Mouse (Mus musculus): ENCODE data around the gene Atp1a3. TPM values are rescaled to one million over a fixed set of nuclear protein-coding genes. Genes with fewer than 3 reads are reported as not detected.
"Not testable (repeated sequence)": the region's sequence is repeated elsewhere in the genome, so short reads cannot be mapped to it uniquely, and the experiment has no call there.

The Atp1a3 gene
- polyA plus RNA-seq (2015; fragmentation: Nextera tagmentation; extraction: Ambion mirVana), result 0.66 and 1.5 TPM in 2 replicates

GRCm38 (mm10) chr7:25005421-25006065 is at the start of gene Atp1a3:
Gene Atp1a3, minus strand, starts transcription at chr7:25005958.
- peaks cover 9% of the 10 kb centered on the region for H3K4me1 ChIP-seq (ENCODE audit: insufficient read depth, low read length)
- H3K27me3 ChIP-seq (ENCODE audit: insufficient read depth, low read length), result peaks cover 67% of the 10 kb centered on the region
- peak; percentile 29; the same call in 1 of the 2 replicates for ATAC-seq (ENCODE audit: low FRiP score, low TSS enrichment)
- H3K9me3 ChIP-seq (ENCODE audit: low read length), result no peaks in the 10 kb centered on the region
- WGBS, result under 1% methylated on average over 48 of the region's 54 CpGs
- no peak within 1 kb of the TSS for H3K9ac ChIP-seq (replicated peaks; ENCODE audit: low read length)
- H3K4me3 ChIP-seq (ENCODE audit: low read length), result peak within 1 kb of the TSS; percentile 38
- no peak within 1 kb of the TSS for H3K27ac ChIP-seq (ENCODE audit: low read length)
- peak within 1 kb of the TSS; percentile 56 for H3K4me2 ChIP-seq (replicated peaks; ENCODE audit: low read depth, low read length)
- H3K36me3 ChIP-seq (ENCODE audit: insufficient read depth, low read length), result no peaks in the 10 kb centered on the region

- no peak overlapping the region for H3K4me3 ChIP-seq (ENCODE audit: low read length)
- 85% methylated on average over 3 of the region's 3 CpGs for WGBS
- no peak for ATAC-seq (ENCODE audit: low FRiP score, low TSS enrichment)
- H3K4me2 ChIP-seq (replicated peaks; ENCODE audit: low read depth, low read length), result no peak overlapping the region
- no peaks in the 10 kb centered on the region for H3K4me1 ChIP-seq (ENCODE audit: insufficient read depth, low read length)
- H3K27ac ChIP-seq (ENCODE audit: low read length), result no peak overlapping the region
- H3K9me3 ChIP-seq (ENCODE audit: low read length), result no peaks in the 10 kb centered on the region
- peaks cover 37% of the 10 kb centered on the region for H3K36me3 ChIP-seq (ENCODE audit: insufficient read depth, low read length)
- H3K9ac ChIP-seq (replicated peaks; ENCODE audit: low read length), result no peak overlapping the region
- H3K27me3 ChIP-seq (ENCODE audit: insufficient read depth, low read length), result no peaks in the 10 kb centered on the region
These were observed 46.8 kb upstream of the Atp1a3 start for GRCm38 (mm10) chr7:25052587-25052986.

- Histone ChIP-seq H3K9me3 (ENCODE audit: low read length) (no peaks in the 10 kb centered on the region), H3K4me1 (ENCODE audit: insufficient read depth, low read length) (no peaks in the 10 kb centered on the region), H3K27ac (ENCODE audit: low read length) (no peak overlapping the region), H3K4me2 (replicated peaks; ENCODE audit: low read depth, low read length) (no peak overlapping the region), H3K4me3 (ENCODE audit: low read length) (no peak overlapping the region), H3K36me3 (ENCODE audit: insufficient read depth, low read length) (peaks cover 25% of the 10 kb centered on the region), H3K27me3 (ENCODE audit: insufficient read depth, low read length) (no peaks in the 10 kb centered on the region), H3K9ac (replicated peaks; ENCODE audit: low read length) (no peak overlapping the region; the same call in 1 of the 2 replicates)
- 59% methylated on average over 16 of the region's 16 CpGs for WGBS
- 0 out of 2 replicates have a peak, but pooled peaks have one; percentile 49 for ATAC-seq (ENCODE audit: low FRiP score, low TSS enrichment)
These were observed 43.7 kb upstream of the Atp1a3 start for GRCm38 (mm10) chr7:25049295-25049930.

- Histone ChIP-seq H3K36me3 (ENCODE audit: insufficient read depth, low read length) (peaks cover 32% of the 10 kb centered on the region), H3K4me3 (ENCODE audit: low read length) (no peak overlapping the region), H3K4me2 (replicated peaks; ENCODE audit: low read depth, low read length) (no peak overlapping the region), H3K9me3 (ENCODE audit: low read length) (no peaks in the 10 kb centered on the region), H3K4me1 (ENCODE audit: insufficient read depth, low read length) (no peaks in the 10 kb centered on the region), H3K27me3 (ENCODE audit: insufficient read depth, low read length) (no peaks in the 10 kb centered on the region), H3K27ac (ENCODE audit: low read length) (no peak overlapping the region), H3K9ac (replicated peaks; ENCODE audit: low read length) (no peak overlapping the region)
- ATAC-seq (ENCODE audit: low FRiP score, low TSS enrichment), result no peak
- WGBS, result 91% methylated on average over 8 of the region's 8 CpGs
These were observed 41.6 kb upstream of the Atp1a3 start for GRCm38 (mm10) chr7:25047363-25047762.

- not testable (repeated sequence) for H3K9me3 ChIP-seq (ENCODE audit: low read length); H3K27me3 ChIP-seq (ENCODE audit: insufficient read depth, low read length); H3K27ac ChIP-seq (ENCODE audit: low read length); H3K4me2 ChIP-seq (replicated peaks; ENCODE audit: low read depth, low read length); H3K4me1 ChIP-seq (ENCODE audit: insufficient read depth, low read length); H3K4me3 ChIP-seq (ENCODE audit: low read length); H3K9ac ChIP-seq (replicated peaks; ENCODE audit: low read length); ATAC-seq (ENCODE audit: low FRiP score, low TSS enrichment)
- 87% methylated on average over 7 of the region's 7 CpGs for whole genome bisulfite sequencing
- peaks cover 45% of the 10 kb centered on the region for H3K36me3 ChIP-seq (ENCODE audit: insufficient read depth, low read length)
These were observed 38.8 kb upstream of the Atp1a3 start for GRCm38 (mm10) chr7:25044599-25044998.

GRCm38 (mm10) chr7:25041921-25042320 is 36.2 kb upstream of the Atp1a3 start:
- Histone ChIP-seq H3K4me1 (ENCODE audit: insufficient read depth, low read length) (no peaks in the 10 kb centered on the region), H3K27ac (ENCODE audit: low read length) (no peak overlapping the region), H3K9ac (replicated peaks; ENCODE audit: low read length) (no peak overlapping the region), H3K9me3 (ENCODE audit: low read length) (no peaks in the 10 kb centered on the region), H3K4me3 (ENCODE audit: low read length) (no peak overlapping the region), H3K27me3 (ENCODE audit: insufficient read depth, low read length) (no peaks in the 10 kb centered on the region), H3K36me3 (ENCODE audit: insufficient read depth, low read length) (peaks cover 37% of the 10 kb centered on the region), H3K4me2 (replicated peaks; ENCODE audit: low read depth, low read length) (no peak overlapping the region)
- 91% methylated on average over 12 of the region's 12 CpGs for WGBS
- ATAC-seq (ENCODE audit: low FRiP score, low TSS enrichment), result no peak

GRCm38 (mm10) chr7:25035916-25036315 is 30.2 kb upstream of the Atp1a3 start:
- no peak for ATAC-seq (ENCODE audit: low FRiP score, low TSS enrichment)
- Histone ChIP-seq H3K4me3 (ENCODE audit: low read length) (no peak overlapping the region), H3K9ac (replicated peaks; ENCODE audit: low read length) (no peak overlapping the region), H3K36me3 (ENCODE audit: insufficient read depth, low read length) (peaks cover 21% of the 10 kb centered on the region), H3K9me3 (ENCODE audit: low read length) (no peaks in the 10 kb centered on the region), H3K27ac (ENCODE audit: low read length) (no peak overlapping the region), H3K27me3 (ENCODE audit: insufficient read depth, low read length) (no peaks in the 10 kb centered on the region), H3K4me1 (ENCODE audit: insufficient read depth, low read length) (no peaks in the 10 kb centered on the region), H3K4me2 (replicated peaks; ENCODE audit: low read depth, low read length) (no peak overlapping the region)
- 58% methylated on average over 7 of the region's 7 CpGs for WGBS

GRCm38 (mm10) chr7:25034796-25035195 is 29.0 kb upstream of the Atp1a3 start:
- no peak for ATAC-seq (ENCODE audit: low FRiP score, low TSS enrichment)
- Histone ChIP-seq H3K27me3 (ENCODE audit: insufficient read depth, low read length) (no peaks in the 10 kb centered on the region), H3K9me3 (ENCODE audit: low read length) (no peaks in the 10 kb centered on the region), H3K36me3 (ENCODE audit: insufficient read depth, low read length) (peaks cover 17% of the 10 kb centered on the region), H3K9ac (replicated peaks; ENCODE audit: low read length) (no peak overlapping the region), H3K27ac (ENCODE audit: low read length) (no peak overlapping the region), H3K4me2 (replicated peaks; ENCODE audit: low read depth, low read length) (no peak overlapping the region), H3K4me3 (ENCODE audit: low read length) (no peak overlapping the region), H3K4me1 (ENCODE audit: insufficient read depth, low read length) (no peaks in the 10 kb centered on the region)
- WGBS, result 92% methylated on average over 4 of the region's 4 CpGs

GRCm38 (mm10) chr7:25031528-25031927 is 25.8 kb upstream of the Atp1a3 start:
- Histone ChIP-seq H3K9me3 (ENCODE audit: low read length) (no peaks in the 10 kb centered on the region), H3K36me3 (ENCODE audit: insufficient read depth, low read length) (peaks cover 25% of the 10 kb centered on the region), H3K4me3 (ENCODE audit: low read length) (no peak overlapping the region), H3K4me1 (ENCODE audit: insufficient read depth, low read length) (no peaks in the 10 kb centered on the region), H3K27me3 (ENCODE audit: insufficient read depth, low read length) (no peaks in the 10 kb centered on the region), H3K27ac (ENCODE audit: low read length) (no peak overlapping the region), H3K9ac (replicated peaks; ENCODE audit: low read length) (no peak overlapping the region), H3K4me2 (replicated peaks; ENCODE audit: low read depth, low read length) (no peak overlapping the region)
- no peak for ATAC-seq (ENCODE audit: low FRiP score, low TSS enrichment)
- 77% methylated on average over 3 of the region's 3 CpGs for WGBS
